Mouse (Mus musculus): ENCODE data around the gene Mtus2. TPM values are rescaled to one million over a fixed set of nuclear protein-coding genes. Genes with fewer than 3 reads are reported as not detected.

Mtus2 gene
- total and polyA plus RNA-seq, 3 experiments: 0.08 TPM; not detected in 2

DNA sequence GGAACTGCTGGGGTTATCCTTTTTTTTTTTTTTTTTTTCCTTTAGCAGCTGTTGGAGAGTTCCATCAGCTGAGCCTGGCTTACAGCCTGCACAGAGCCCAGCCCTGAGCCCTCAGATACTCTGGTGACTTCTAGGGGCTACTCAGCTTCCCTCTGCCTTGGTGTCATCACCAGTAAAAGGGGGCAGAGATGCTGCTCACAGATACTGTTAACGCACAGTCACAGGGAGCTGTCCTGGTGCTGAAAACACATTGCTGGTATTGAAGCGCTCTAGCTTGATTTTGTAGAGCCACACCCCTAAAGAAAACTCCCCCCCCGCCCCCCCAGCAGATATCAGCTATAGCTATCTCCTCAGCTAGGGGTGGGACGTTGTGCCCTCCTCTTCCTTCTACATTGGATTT lies 112.8 kb downstream of the Mtus2 start:
- Histone ChIP-seq H3K4me3 (ENCODE audit: control insufficient read depth in 1 of 2, insufficient read depth in 1 of 2, low read depth in 2 of 2, low read length in 2 of 2) (no peak overlapping the region), H3K79me2 (ENCODE audit: control insufficient read depth, insufficient read depth, low read length, poor library complexity) (no peaks in the 10 kb centered on the region), H3K27me3 (ENCODE audit: control insufficient read depth in 1 of 2, insufficient read depth in 2 of 2, low read length in 2 of 2) (no peaks in the 10 kb centered on the region), H3K36me3 (ENCODE audit: control insufficient read depth in 1 of 2, insufficient read depth in 2 of 2, low read length in 2 of 2) (no peaks in the 10 kb centered on the region), H3K4me1 (ENCODE audit: control insufficient read depth in 1 of 2, insufficient read depth in 2 of 2, low read length in 2 of 2) (no peaks in the 10 kb centered on the region), H3K9ac (ENCODE audit: control insufficient read depth, low read depth, low read length, poor library complexity, severe bottlenecking) (no peak overlapping the region), H3K9me3 (replicated peaks; ENCODE audit: insufficient read depth, low read length) (no peaks in the 10 kb centered on the region), H3K27ac (ENCODE audit: control insufficient read depth, low read depth, low read length) (no peak overlapping the region)
- DNase-seq (ENCODE audit: low read depth, low spot score): peak; percentile 53
- TF ChIP-seq TCF12 (IDR thresholded peaks at IDR 0.05; ENCODE audit: low read depth, low read length) (no peak), TAL1 (IDR thresholded peaks at IDR 0.05; ENCODE audit: low read length) (no peak), ZC3H11A (IDR thresholded peaks at IDR 0.05; ENCODE audit: low read depth, low read length) (no peak), BHLHE40 (IDR thresholded peaks at IDR 0.05; ENCODE audit: borderline replicate concordance, low read depth, low read length) (no peak), MEF2A (IDR thresholded peaks at IDR 0.05; ENCODE audit: extremely low read depth, insufficient replicate concordance, low read depth, low read length, poor library complexity, severe bottlenecking) (no peak), POLR2A (IDR thresholded peaks at IDR 0.05; ENCODE audit: control insufficient read depth in 1 of 2, insufficient read depth in 1 of 2, low read depth in 1 of 2, low read length in 2 of 2, poor library complexity in 1 of 2) (no peak), GATA1 (IDR thresholded peaks at IDR 0.05; ENCODE audit: low read depth, low read length) (peak; percentile 45; the same call in 1 of the 2 replicates), E2F4 (IDR thresholded peaks at IDR 0.05; ENCODE audit: borderline replicate concordance, low read depth, low read length) (no peak)

- no peaks in the 10 kb centered on the region for H3K27me3 ChIP-seq (ENCODE audit: control insufficient read depth in 1 of 2, insufficient read depth in 2 of 2, low read length in 2 of 2)
- H3K27ac ChIP-seq (ENCODE audit: control insufficient read depth, low read depth, low read length): no peak overlapping the region
- peak; percentile 41 for DNase-seq (ENCODE audit: low read depth, low spot score)
- H3K9me3 ChIP-seq (replicated peaks; ENCODE audit: insufficient read depth, low read length): no peaks in the 10 kb centered on the region
- H3K36me3 ChIP-seq (ENCODE audit: control insufficient read depth in 1 of 2, insufficient read depth in 2 of 2, low read length in 2 of 2): no peaks in the 10 kb centered on the region
- H3K79me2 ChIP-seq (ENCODE audit: control insufficient read depth, insufficient read depth, low read length, poor library complexity): no peaks in the 10 kb centered on the region
- TF ChIP-seq MAX (IDR thresholded peaks at IDR 0.05; ENCODE audit: low read length) (no peak), TBP (IDR thresholded peaks at IDR 0.05; ENCODE audit: low read depth, low read length) (no peak)
- H3K4me3 ChIP-seq (ENCODE audit: control insufficient read depth in 1 of 2, insufficient read depth in 1 of 2, low read depth in 2 of 2, low read length in 2 of 2): no peak overlapping the region
- no peaks in the 10 kb centered on the region for H3K4me1 ChIP-seq (ENCODE audit: control insufficient read depth in 1 of 2, insufficient read depth in 2 of 2, low read length in 2 of 2)
- no peak overlapping the region for H3K9ac ChIP-seq (ENCODE audit: control insufficient read depth, low read depth, low read length, poor library complexity, severe bottlenecking)
These were observed 114.7 kb downstream of the Mtus2 start for GRCm38 (mm10) chr5:148071800-148072199.

DNA sequence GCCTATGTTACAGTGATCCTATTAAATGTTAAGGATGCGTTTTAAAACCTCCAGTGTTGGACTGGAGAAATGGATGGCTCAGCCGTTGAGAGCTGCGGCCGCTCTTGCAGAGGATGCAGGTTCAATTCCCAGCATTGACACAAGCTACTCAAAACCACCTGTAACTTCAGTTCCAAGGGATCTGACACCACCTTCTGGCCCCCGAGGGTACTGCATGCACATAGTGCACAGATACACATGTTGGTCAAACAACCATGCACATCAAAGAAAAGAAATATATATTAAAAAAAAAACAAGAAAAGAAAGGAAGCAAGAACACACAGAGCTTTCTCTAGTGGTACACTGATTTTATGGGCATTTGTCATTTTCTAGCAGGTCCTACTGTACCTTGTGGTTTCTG lies 116.3 kb downstream of the Mtus2 start:
- DNase-seq (ENCODE audit: low read depth, low spot score): peak; percentile 9

More for the DNA sequence above, 116.3 kb downstream of the Mtus2 start:
- no peaks in the 10 kb centered on the region for H3K27me3 ChIP-seq (ENCODE audit: control insufficient read depth in 1 of 2, insufficient read depth in 2 of 2, low read length in 2 of 2)
- no peaks in the 10 kb centered on the region for H3K36me3 ChIP-seq (ENCODE audit: control insufficient read depth in 1 of 2, insufficient read depth in 2 of 2, low read length in 2 of 2)
- H3K4me1 ChIP-seq (ENCODE audit: control insufficient read depth in 1 of 2, insufficient read depth in 2 of 2, low read length in 2 of 2): no peaks in the 10 kb centered on the region
- H3K79me2 ChIP-seq (ENCODE audit: control insufficient read depth, insufficient read depth, low read length, poor library complexity): no peaks in the 10 kb centered on the region
- no peak overlapping the region for H3K27ac ChIP-seq (ENCODE audit: control insufficient read depth, low read depth, low read length)
- no peak overlapping the region for H3K4me3 ChIP-seq (ENCODE audit: control insufficient read depth in 1 of 2, insufficient read depth in 1 of 2, low read depth in 2 of 2, low read length in 2 of 2)
- TF ChIP-seq ELF1 (IDR thresholded peaks at IDR 0.05; ENCODE audit: low read depth, low read length) (no peak), ZKSCAN1 (IDR thresholded peaks at IDR 0.05; ENCODE audit: low read depth, low read length) (no peak), CTCF (IDR thresholded peaks at IDR 0.05 in 2 of 3, conservative IDR thresholded peaks at IDR 0.05 in 1 of 3; ENCODE audit: control insufficient read depth in 1 of 3, insufficient read depth in 1 of 3, low read depth in 2 of 3, low read length in 3 of 3, poor library complexity in 1 of 3, severe bottlenecking in 1 of 3) (peak; percentile 22 to 33 (median 30); a peak in 4 of 6 replicates), ETS1 (IDR thresholded peaks at IDR 0.05; ENCODE audit: low read depth, low read length) (no peak), SMC3 (IDR thresholded peaks at IDR 0.05; ENCODE audit: low read depth, low read length) (peak; percentile 7; the same call in 1 of the 2 replicates)
- H3K9ac ChIP-seq (ENCODE audit: control insufficient read depth, low read depth, low read length, poor library complexity, severe bottlenecking): no peak overlapping the region
- no peaks in the 10 kb centered on the region for H3K9me3 ChIP-seq (replicated peaks; ENCODE audit: insufficient read depth, low read length)
